In genomic region chr17:81738311-81738755, GRCm38 (mm10) we compare ENCODE assay signal across 9 mouse cellular contexts. TPM values are rescaled to one million over a fixed set of nuclear protein-coding genes. Genes with fewer than 3 reads are reported as not detected.
DNase-seq lines count a peak whose midpoint lies in the region; ATAC-seq and TF ChIP-seq lines count a peak whose summit lies in the region.
"Had no signal": no experiment of that assay in that cellular context is flagged by ENCODE, and none has a peak within 500 bp of the region (broad histone marks: within the 10 kb centered on the region; RNA-seq: fewer than 3 reads in every experiment).

TSS of gene Slc8a1 (minus strand) at chr17:81738377.

- H3K27me3 ChIP-seq in hindbrain, postnatal 0 days (ENCODE audit: insufficient read depth, low read length), result no peaks in the 10 kb centered on the region
- H3K27me3 ChIP-seq in embryonic facial prominence, embryonic 10.5 days (replicated peaks; ENCODE audit: low read depth, poor library complexity, severe bottlenecking), result no peaks in the 10 kb centered on the region
- H3K27me3 ChIP-seq: Patski had no signal

- H3K36me3 ChIP-seq in hindbrain, postnatal 0 days (ENCODE audit: insufficient read depth, low read length), result no peaks in the 10 kb centered on the region
- no peaks in the 10 kb centered on the region for H3K36me3 ChIP-seq in embryonic facial prominence, embryonic 10.5 days (replicated peaks)

- no peak within 1 kb of the TSS for H3K4me2 ChIP-seq in hindbrain, postnatal 0 days (ENCODE audit: low read depth, low read length)

- H3K27ac ChIP-seq in hindbrain, postnatal 0 days, result no peak within 1 kb of the TSS
- no peak within 1 kb of the TSS for H3K27ac ChIP-seq in embryonic facial prominence, embryonic 10.5 days (replicated peaks)

- 73% methylated on average over 14 of the region's 14 CpGs for WGBS in hindbrain, postnatal 0 days
- 92% methylated on average over 14 of the region's 14 CpGs for WGBS in embryonic facial prominence, embryonic 10.5 days

- H3K9me3 ChIP-seq in hindbrain, postnatal 0 days (ENCODE audit: low read length), result no peaks in the 10 kb centered on the region
- no peaks in the 10 kb centered on the region for H3K9me3 ChIP-seq in embryonic facial prominence, embryonic 10.5 days

- no peak for ATAC-seq in hindbrain, postnatal 0 days
- ATAC-seq in megakaryocyte, adult 5-6 weeks (ENCODE audit: poor library complexity, severe bottlenecking), result no peak
- ATAC-seq: Patski had no signal

- no peak for TF ChIP-seq CTCF in hindbrain, postnatal 0 days (IDR thresholded peaks at IDR 0.05; ENCODE audit: low read depth)

- DNase-seq in urinary bladder, adult 2 months (ENCODE audit: low spot score), result no peak
- no peak for DNase-seq in urinary bladder, adult 18-20 months (ENCODE audit: low spot score in 2 of 2)
- DNase-seq in gastrocnemius, postnatal 14 days, result no peak
- DNase-seq in hindbrain, postnatal 0 days (ENCODE audit: low spot score), result peak; percentile 10
- no peak for DNase-seq in retina, postnatal 1 day
- no peak for DNase-seq in embryonic facial prominence, embryonic 10.5 days (ENCODE audit: low spot score)
- DNase-seq in B cell, adult 2 months, result no peak

- intact Hi-C loops in gastrocnemius, postnatal 14 days (cut with DNase I; ENCODE audit: low total_unique reads), result no loop called here

- no peaks in the 10 kb centered on the region for H3K4me1 ChIP-seq in hindbrain, postnatal 0 days (ENCODE audit: insufficient read depth, low read length)
- H3K4me1 ChIP-seq in embryonic facial prominence, embryonic 10.5 days, result no peaks in the 10 kb centered on the region

- no peak within 1 kb of the TSS for H3K4me3 ChIP-seq in hindbrain, postnatal 0 days (ENCODE audit: low read length)
- H3K4me3 ChIP-seq in embryonic facial prominence, embryonic 10.5 days, result no peak within 1 kb of the TSS

- H3K9ac ChIP-seq in hindbrain, postnatal 0 days (replicated peaks; ENCODE audit: low read length), result no peak within 1 kb of the TSS

RNA-seq across cellular contexts. Expression of gene Slc8a1, which starts in this region (rescaled TPM):
- 17.6 and 33.3 TPM in 2 replicates for polyA plus RNA-seq in urinary bladder, adult 2 months (2012; rRNA removed)
- 10 to 100 TPM; 11.9 to 14.4 TPM for total RNA-seq in gastrocnemius, postnatal 14 days (2021)
- total RNA-seq in hindbrain, postnatal 0 days (2014; rRNA removed), result 121 and 143 TPM in 2 replicates
- polyA plus RNA-seq in hindbrain, postnatal 0 days (2015; fragmentation: Nextera tagmentation; extraction: Ambion mirVana), result 19.7 and 21.3 TPM in 2 replicates
- 19.3 and 23.5 TPM in 2 replicates for total RNA-seq in megakaryocyte, adult 5-6 weeks (2015)
- total RNA-seq in megakaryocyte, adult 5-6 weeks (2017), result 24.6 and 30.6 TPM in 2 replicates
- 1.4 and 2.1 TPM in 2 replicates for polyA plus RNA-seq in embryonic facial prominence, embryonic 10.5 days (2016; fragmentation: Nextera tagmentation; extraction: Ambion mirVana)
- polyA plus RNA-seq: Patski had no signal
